ENCODE assay signal across 7 mouse cellular contexts in genomic region chr9:120492400-120493351, GRCm38 (mm10). TPM values are rescaled to one million over a fixed set of nuclear protein-coding genes. Genes with fewer than 3 reads are reported as not detected.
DNase-seq lines count a peak whose midpoint lies in the region; ATAC-seq and TF ChIP-seq lines count a peak whose summit lies in the region.

No protein-coding gene starts in this region.

- peaks cover 34% of the 10 kb centered on the region for H3K36me3 ChIP-seq in limb, embryonic 10.5 days
- H3K36me3 ChIP-seq in midbrain, embryonic 12.5 days, result peaks cover 24% of the 10 kb centered on the region
- H3K36me3 ChIP-seq in small intestine, adult 2 months (ENCODE audit: control insufficient read depth, insufficient read depth, low read length), result peaks cover 12% of the 10 kb centered on the region

- H3K9ac ChIP-seq in midbrain, embryonic 12.5 days (replicated peaks), result peak overlapping the region; percentile 99

- WGBS in limb, embryonic 10.5 days, result under 1% methylated on average over 96 of the region's 97 CpGs
- under 1% methylated on average over 86 of the region's 97 CpGs for WGBS in midbrain, embryonic 12.5 days
- WGBS in small intestine, adult 2 months, result under 1% methylated on average over 97 of the region's 97 CpGs

- H3K4me1 ChIP-seq in limb, embryonic 10.5 days, result peaks cover 20% of the 10 kb centered on the region
- peaks cover 16% of the 10 kb centered on the region for H3K4me1 ChIP-seq in midbrain, embryonic 12.5 days
- H3K4me1 ChIP-seq in small intestine, adult 2 months (ENCODE audit: control insufficient read depth, insufficient read depth, insufficient read length, low read length), result peaks cover 2% of the 10 kb centered on the region; the same call in 1 of the 2 replicates

- H3K27ac ChIP-seq in limb, embryonic 10.5 days, result peak overlapping the region; percentile 99
- peak overlapping the region; percentile 92 for H3K27ac ChIP-seq in midbrain, embryonic 12.5 days (replicated peaks)
- H3K27ac ChIP-seq in small intestine, adult 2 months (ENCODE audit: insufficient read depth, low read depth, low read length), result peak overlapping the region; percentile 53

- H3K27me3 ChIP-seq in limb, embryonic 10.5 days (ENCODE audit: low read depth, poor library complexity, severe bottlenecking), result no peaks in the 10 kb centered on the region
- H3K27me3 ChIP-seq in midbrain, embryonic 12.5 days, result no peaks in the 10 kb centered on the region
- no peaks in the 10 kb centered on the region for H3K27me3 ChIP-seq in small intestine, adult 2 months (ENCODE audit: control insufficient read depth, insufficient read depth, low read length)

- H3K4me2 ChIP-seq in midbrain, embryonic 12.5 days (replicated peaks), result peak overlapping the region; percentile 89

- H3K4me3 ChIP-seq in limb, embryonic 10.5 days, result peak overlapping the region; percentile 99
- H3K4me3 ChIP-seq in midbrain, embryonic 12.5 days, result peak overlapping the region; percentile 100
- H3K4me3 ChIP-seq in small intestine, adult 2 months (ENCODE audit: low read depth, low read length), result peak overlapping the region; percentile 97

- no peak for TF ChIP-seq CTCF in small intestine, adult 2 months (IDR thresholded peaks at IDR 0.05; ENCODE audit: extremely low read depth, insufficient read length, insufficient replicate concordance, low read depth, low read length)

- peak; percentile 45; the same call in 1 of the 2 replicates for TF ChIP-seq POLR2A in small intestine, adult 2 months (IDR thresholded peaks at IDR 0.05; ENCODE audit: low read depth, low read length)

- no peaks in the 10 kb centered on the region for H3K9me3 ChIP-seq in limb, embryonic 10.5 days (replicated peaks)
- H3K9me3 ChIP-seq in midbrain, embryonic 12.5 days, result no peaks in the 10 kb centered on the region

- DNase-seq in adrenal gland, adult 8-10 months, result peak; percentile 49
- DNase-seq in embryo, embryonic 9.5 days (ENCODE audit: extremely low spot score), result peak; percentile 79
- DNase-seq in heart, adult 11 months, result peak; percentile 98
- peak; percentile 82 for DNase-seq in kidney, adult 18-20 months
- peak; percentile 88 for DNase-seq in limb, embryonic 10.5 days (ENCODE audit: low spot score)

- ATAC-seq in midbrain, embryonic 12.5 days (ENCODE audit: low FRiP score, low read depth), result peak; percentile 86

RNA-seq across cellular contexts. Expression of gene Eif1b, which starts 0.6 kb away (rescaled TPM):
- 10 to 100 TPM; 53.1 to 71.1 (median 66.6) TPM for total RNA-seq in adrenal gland, adult 8-10 months (2022)
- polyA plus RNA-seq in limb, embryonic 10.5 days (2016; fragmentation: Nextera tagmentation; extraction: Ambion mirVana), result 198 and 199 TPM in 2 replicates
- 279 and 301 TPM in 2 replicates for polyA plus RNA-seq in midbrain, embryonic 12.5 days (2016; fragmentation: Nextera tagmentation; extraction: Ambion mirVana)
- polyA plus RNA-seq in small intestine, adult 2 months (2012; rRNA removed), result 17.3 and 24.1 TPM in 2 replicates

RNA-seq across cellular contexts. Expression of gene Entpd3, which starts 46.9 kb away (rescaled TPM):
- 1 to 10 TPM in 2 of 4 experiments, under 1 TPM in 2; 0.15 to 4.7 (median 1.6) TPM for total RNA-seq in adrenal gland, adult 8-10 months (2022)
- 0.26 and 0.33 TPM in 2 replicates for polyA plus RNA-seq in limb, embryonic 10.5 days (2016; fragmentation: Nextera tagmentation; extraction: Ambion mirVana)
- polyA plus RNA-seq in midbrain, embryonic 12.5 days (2016; fragmentation: Nextera tagmentation; extraction: Ambion mirVana), result 0.25 and 0.43 TPM in 2 replicates
- 1.2 and 1.6 TPM in 2 replicates for polyA plus RNA-seq in small intestine, adult 2 months (2012; rRNA removed)

Comparison
In these comparisons a context has a peak if more than half of its experiments do, and no peak if none do; other contexts are left out.
1. Peak in every context shown above with its lines: DNase-seq, ATAC-seq, H3K4me3 ChIP-seq and H3K27ac ChIP-seq.